In genomic region chr9:14003163-14003562, GRCm38 (mm10) we compare ENCODE assay signal across 23 mouse cellular contexts.
DNase-seq lines count a peak whose midpoint lies in the region; ATAC-seq lines count a peak whose summit lies in the region.
"Had no signal": no experiment of that assay in that cellular context is flagged by ENCODE, and none has a peak within 500 bp of the region (broad histone marks: within the 10 kb centered on the region; RNA-seq: fewer than 3 reads in every experiment).

No protein-coding gene starts in this region.

- DNase-seq in 3T3-L1 (ENCODE audit: low read depth, low spot score) = peak; percentile 13
- peak; percentile 31 for DNase-seq in 416B (ENCODE audit: low read depth)
- no peak for DNase-seq in urinary bladder, postnatal 10 days (ENCODE audit: low spot score)
- DNase-seq in testis, postnatal 14 days (ENCODE audit: low spot score) = no peak
- no peak for DNase-seq in left cerebral cortex, adult 8-10 months (ENCODE audit: low spot score in 2 of 2)
- DNase-seq: adrenal gland, postnatal 25 days; cerebellum, adult 2 months; cerebellum, postnatal 10 days; embryo, embryonic 11 days; forebrain, postnatal 0 days; gastrocnemius, postnatal 36 days; heart, adult 18-20 months; heart, postnatal 10 days had no signal

- no peak overlapping the region for H3K9ac ChIP-seq in embryonic facial prominence, embryonic 15.5 days
- H3K9ac ChIP-seq: embryonic facial prominence, embryonic 12.5 days; forebrain, embryonic 13.5 days; forebrain, postnatal 0 days; hindbrain, embryonic 14.5 days; intestine, embryonic 15.5 days had no signal

- peaks cover 32% of the 10 kb centered on the region for H3K4me1 ChIP-seq in embryonic facial prominence, embryonic 15.5 days
- H3K4me1 ChIP-seq: embryonic facial prominence, embryonic 12.5 days; hindbrain, embryonic 10.5 days; intestine, embryonic 15.5 days had no signal

- peak overlapping the region; percentile 51 for H3K27ac ChIP-seq in embryonic facial prominence, embryonic 15.5 days (replicated peaks)
- H3K27ac ChIP-seq: embryonic facial prominence, embryonic 12.5 days; forebrain, embryonic 13.5 days; heart, embryonic 10.5 days; hindbrain, embryonic 10.5 days; hindbrain, embryonic 14.5 days; intestine, embryonic 15.5 days had no signal

- no peaks in the 10 kb centered on the region for H3K9me3 ChIP-seq in embryonic facial prominence, embryonic 15.5 days (replicated peaks)
- H3K9me3 ChIP-seq: embryonic facial prominence, embryonic 12.5 days; forebrain, embryonic 13.5 days; hindbrain, embryonic 10.5 days; intestine, embryonic 15.5 days had no signal

- 53% methylated on average over 3 of the region's 3 CpGs for WGBS in embryonic facial prominence, embryonic 15.5 days

- no peak overlapping the region for H3K4me3 ChIP-seq in embryonic facial prominence, embryonic 15.5 days (replicated peaks)
- H3K4me3 ChIP-seq: embryonic facial prominence, embryonic 12.5 days; forebrain, embryonic 13.5 days; heart, embryonic 10.5 days; hindbrain, embryonic 10.5 days; intestine, embryonic 15.5 days had no signal

- no peak overlapping the region for H3K4me2 ChIP-seq in embryonic facial prominence, embryonic 15.5 days (replicated peaks)
- H3K4me2 ChIP-seq: embryonic facial prominence, embryonic 12.5 days; forebrain, embryonic 13.5 days; hindbrain, embryonic 14.5 days; intestine, embryonic 15.5 days had no signal

- H3K27me3 ChIP-seq in embryonic facial prominence, embryonic 15.5 days = no peaks in the 10 kb centered on the region
- H3K27me3 ChIP-seq: embryonic facial prominence, embryonic 12.5 days; forebrain, embryonic 13.5 days; intestine, embryonic 15.5 days; Patski had no signal

- no peak; the same call in 1 of the 2 replicates for ATAC-seq in embryonic facial prominence, embryonic 15.5 days (ENCODE audit: insufficient number of reproducible peaks, low FRiP score, low TSS enrichment, low read depth)
- peak; percentile 85 for ATAC-seq in megakaryocyte progenitor cell, adult 5-6 weeks (replicated peaks; ENCODE audit: poor library complexity)
- ATAC-seq: activated CD4-positive, CD25-positive, alpha-beta regulatory T cell, adult 4 months; forebrain, embryonic 13.5 days; forebrain, postnatal 0 days; intestine, embryonic 15.5 days; Patski had no signal

- no peaks in the 10 kb centered on the region for H3K36me3 ChIP-seq in embryonic facial prominence, embryonic 15.5 days
- H3K36me3 ChIP-seq: embryonic facial prominence, embryonic 12.5 days; heart, embryonic 10.5 days; hindbrain, embryonic 10.5 days; intestine, embryonic 15.5 days had no signal

Comparison
In these comparisons a context has a peak if more than half of its experiments do, and no peak if none do; other contexts are left out.
1. DNase-seq: peak in 3T3-L1 (single experiment) and 416B (single experiment); none in urinary bladder, postnatal 10 days (single experiment), testis, postnatal 14 days (single experiment) and left cerebral cortex, adult 8-10 months (0 of 2).